Mouse (Mus musculus): ENCODE measurements around the gene Pilrb1. TPM values are rescaled to one million over a fixed set of nuclear protein-coding genes. Genes with fewer than 3 reads are reported as not detected.

The Pilrb1 gene
- polyA plus RNA-seq, 1 experiment from 2014 or later, result 5.7 TPM

DNA sequence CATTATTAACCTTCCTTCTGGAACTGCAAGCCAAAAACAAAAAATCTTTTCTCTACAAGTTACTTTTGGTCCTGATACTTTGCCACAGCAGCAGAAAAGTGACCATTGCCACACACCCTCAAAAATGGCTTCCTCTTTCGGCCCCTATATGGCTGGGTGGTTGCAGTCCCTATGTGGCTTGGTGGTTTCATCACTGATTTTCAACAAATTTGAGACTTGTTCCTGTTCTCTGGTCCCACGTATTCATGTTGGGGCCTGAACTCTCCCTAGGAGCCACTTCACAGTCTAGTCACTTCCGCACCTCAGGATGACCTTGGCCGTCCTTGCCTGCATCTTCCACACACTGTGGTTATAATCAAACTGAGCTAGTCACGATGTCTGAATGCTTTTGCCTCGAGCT, 29.2 kb downstream of the Pilrb1 start:
- Histone ChIP-seq H3K9me3 (replicated peaks) (no peaks in the 10 kb centered on the region), H3K27ac (replicated peaks) (no peak overlapping the region), H3K36me3 (replicated peaks) (no peaks in the 10 kb centered on the region), H3K9ac (no peak overlapping the region), H3K4me2 (no peak overlapping the region), H3K4me3 (replicated peaks) (no peak overlapping the region), H3K4me1 (replicated peaks) (peaks cover 8% of the 10 kb centered on the region; the same call in 1 of the 2 replicates), H3K27me3 (no peaks in the 10 kb centered on the region)
- 41% methylated on average over 6 of the region's 6 CpGs for WGBS (ENCODE audit: insufficient replicate concordance)
- ATAC-seq (ENCODE audit: insufficient read depth), result peak; percentile 23; the same call in 1 of the 2 replicates

DNA sequence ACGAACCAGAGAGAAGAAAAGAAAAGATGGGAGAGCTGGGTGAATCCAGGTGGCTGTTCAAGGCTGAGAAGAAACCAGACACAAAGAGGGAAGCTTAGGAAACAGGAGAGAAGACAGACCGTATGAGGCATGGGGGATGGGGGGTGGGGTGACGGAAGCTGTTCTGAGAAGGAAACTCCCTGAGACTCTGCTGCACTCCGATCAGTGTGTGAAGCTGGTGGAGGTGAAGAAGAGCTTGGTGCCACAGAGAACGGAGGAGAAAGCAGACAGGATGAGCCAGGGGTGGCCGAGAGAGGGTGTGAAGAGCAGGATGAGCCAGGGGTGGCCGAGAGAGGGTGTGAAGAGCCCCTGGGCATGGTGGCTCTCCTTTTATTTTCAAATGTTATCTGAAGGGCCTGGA, 31.5 kb downstream of the Pilrb1 start:
- Histone ChIP-seq H3K4me1 (replicated peaks) (peaks cover 8% of the 10 kb centered on the region; the same call in 1 of the 2 replicates), H3K27me3 (no peaks in the 10 kb centered on the region), H3K9ac (no peak overlapping the region), H3K9me3 (replicated peaks) (no peaks in the 10 kb centered on the region), H3K4me2 (no peak overlapping the region), H3K27ac (replicated peaks) (no peak overlapping the region), H3K4me3 (replicated peaks) (no peak overlapping the region), H3K36me3 (replicated peaks) (no peaks in the 10 kb centered on the region)
- ATAC-seq (ENCODE audit: insufficient read depth), result no peak
- 24% methylated on average over 7 of the region's 7 CpGs for WGBS (ENCODE audit: insufficient replicate concordance)

- 45% methylated on average over 2 of the region's 2 CpGs for WGBS (ENCODE audit: insufficient replicate concordance)
- no peak for ATAC-seq (ENCODE audit: insufficient read depth)
- no peak overlapping the region for H3K4me3 ChIP-seq (replicated peaks)
- no peak overlapping the region for H3K27ac ChIP-seq (replicated peaks)
- no peaks in the 10 kb centered on the region for H3K27me3 ChIP-seq
- H3K4me1 ChIP-seq (replicated peaks), result peaks cover 7% of the 10 kb centered on the region; the same call in 1 of the 2 replicates
- H3K4me2 ChIP-seq, result no peak overlapping the region
- no peaks in the 10 kb centered on the region for H3K36me3 ChIP-seq (replicated peaks)
- no peak overlapping the region for H3K9ac ChIP-seq
- no peaks in the 10 kb centered on the region for H3K9me3 ChIP-seq (replicated peaks)
Observed at GRCm38 (mm10) chr5:137825971-137826370, 31.9 kb downstream of the Pilrb1 start.

DNA sequence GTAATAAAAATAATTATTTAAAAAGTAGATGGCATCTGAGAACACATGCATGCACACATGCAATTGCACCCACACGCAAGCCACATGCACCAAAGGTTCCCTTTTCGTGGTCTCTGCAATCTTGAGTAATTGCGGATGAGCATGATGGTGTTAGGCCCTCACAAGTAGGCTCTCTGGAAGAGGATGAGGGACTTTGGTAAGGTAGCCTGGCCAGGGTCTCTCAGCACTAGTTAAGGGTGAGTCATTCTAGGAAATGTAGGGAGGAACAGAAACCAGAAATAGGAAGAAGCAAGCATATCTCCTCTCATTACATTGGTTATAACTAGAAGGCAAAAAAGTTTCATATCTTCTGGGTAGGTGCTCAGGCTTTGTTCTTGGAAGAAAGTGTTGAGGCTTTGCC, 32.9 kb downstream of the Pilrb1 start:
- no peaks in the 10 kb centered on the region for H3K9me3 ChIP-seq (replicated peaks)
- no peak overlapping the region for H3K4me3 ChIP-seq (replicated peaks)
- no peak for ATAC-seq (ENCODE audit: insufficient read depth)
- 59% methylated on average over 3 of the region's 3 CpGs for WGBS (ENCODE audit: insufficient replicate concordance)
- H3K36me3 ChIP-seq (replicated peaks), result no peaks in the 10 kb centered on the region
- H3K4me1 ChIP-seq (replicated peaks), result peaks cover 2% of the 10 kb centered on the region; the same call in 1 of the 2 replicates
- H3K9ac ChIP-seq, result no peak overlapping the region
- no peak overlapping the region for H3K27ac ChIP-seq (replicated peaks)
- H3K4me2 ChIP-seq, result no peak overlapping the region
- H3K27me3 ChIP-seq, result no peaks in the 10 kb centered on the region

DNA sequence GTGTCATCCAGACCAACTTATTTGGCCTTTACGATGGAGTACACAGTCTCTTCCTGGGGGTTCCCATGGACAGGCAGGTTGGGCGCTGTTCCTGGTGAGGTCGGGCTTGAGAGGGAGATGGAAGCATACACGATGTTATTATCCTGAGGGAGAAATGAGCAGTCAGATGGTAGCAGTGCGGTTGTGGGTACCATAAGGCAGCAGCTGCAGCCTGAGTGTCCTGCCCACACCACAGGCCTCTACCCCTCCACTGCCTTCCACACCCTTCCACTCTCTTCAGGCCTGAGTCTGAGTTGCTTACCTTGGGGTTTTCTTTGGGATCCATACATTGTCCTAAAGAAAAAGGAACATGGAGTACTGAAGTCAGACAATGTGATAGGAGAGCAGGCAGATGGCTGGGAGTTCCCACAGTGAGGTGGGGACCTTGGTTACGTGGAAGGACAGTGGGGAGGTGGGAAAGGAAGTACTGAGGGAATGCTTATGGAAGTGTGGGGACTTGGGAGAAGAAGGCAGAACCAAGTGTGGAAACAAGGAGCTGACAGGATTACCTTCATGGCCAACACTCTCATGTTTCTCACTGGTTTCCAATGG, 34.4 kb downstream of the Pilrb1 start:
- Histone ChIP-seq H3K36me3 (replicated peaks) (no peaks in the 10 kb centered on the region), H3K9ac (no peak overlapping the region)
- 53% methylated on average over 6 of the region's 6 CpGs for WGBS (ENCODE audit: insufficient replicate concordance)

GRCm38 (mm10) chr5:137822602-137823001, 35.3 kb downstream of the Pilrb1 start:
- Histone ChIP-seq H3K27me3 (no peaks in the 10 kb centered on the region), H3K4me3 (replicated peaks) (no peak overlapping the region), H3K9me3 (replicated peaks) (no peaks in the 10 kb centered on the region), H3K4me1 (replicated peaks) (peaks cover 2% of the 10 kb centered on the region; the same call in 1 of the 2 replicates), H3K27ac (replicated peaks) (no peak overlapping the region), H3K36me3 (replicated peaks) (no peaks in the 10 kb centered on the region), H3K4me2 (no peak overlapping the region), H3K9ac (no peak overlapping the region)
- 69% methylated on average over 1 of the region's 1 CpGs for WGBS (ENCODE audit: insufficient replicate concordance)
- no peak for ATAC-seq (ENCODE audit: insufficient read depth)

More for the DNA sequence above, 34.4 kb downstream of the Pilrb1 start:
- Histone ChIP-seq H3K4me1 (replicated peaks) (peaks cover 2% of the 10 kb centered on the region; the same call in 1 of the 2 replicates), H3K4me2 (no peak overlapping the region), H3K4me3 (replicated peaks) (no peak overlapping the region), H3K27ac (replicated peaks) (no peak overlapping the region), H3K27me3 (no peaks in the 10 kb centered on the region), H3K9me3 (replicated peaks) (no peaks in the 10 kb centered on the region)
- no peak for ATAC-seq (ENCODE audit: insufficient read depth)

DNA sequence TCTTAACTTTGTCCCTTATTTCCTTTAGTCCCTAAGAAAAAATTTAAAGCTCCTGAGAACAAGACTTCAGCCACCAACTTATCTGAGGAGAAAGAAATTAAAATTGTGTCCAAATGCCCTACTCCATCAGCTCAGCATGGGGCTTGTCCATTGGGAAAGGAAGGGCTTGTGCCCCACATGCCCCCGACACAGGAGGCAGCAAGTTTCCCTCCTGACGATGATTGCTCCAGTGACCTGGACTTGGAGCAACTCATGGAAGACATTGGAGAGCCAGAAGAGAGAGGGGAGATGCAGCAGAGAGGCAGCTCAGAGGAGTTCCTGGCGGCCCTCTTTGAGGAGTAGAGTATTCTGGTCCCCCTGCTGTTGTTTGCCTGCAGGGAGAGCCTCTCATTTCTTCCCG, 35.8 kb downstream of the Pilrb1 start:
- Histone ChIP-seq H3K9ac (no peak overlapping the region), H3K4me2 (no peak overlapping the region), H3K4me1 (replicated peaks) (peaks cover 2% of the 10 kb centered on the region; the same call in 1 of the 2 replicates), H3K27me3 (no peaks in the 10 kb centered on the region), H3K27ac (replicated peaks) (no peak overlapping the region), H3K4me3 (replicated peaks) (no peak overlapping the region), H3K9me3 (replicated peaks) (no peaks in the 10 kb centered on the region), H3K36me3 (replicated peaks) (no peaks in the 10 kb centered on the region)
- 53% methylated on average over 4 of the region's 4 CpGs for whole genome bisulfite sequencing (ENCODE audit: insufficient replicate concordance)
- ATAC-seq (ENCODE audit: insufficient read depth), result no peak

- no peak for ATAC-seq (ENCODE audit: insufficient read depth)
- Histone ChIP-seq H3K27ac (replicated peaks) (no peak overlapping the region), H3K9ac (no peak overlapping the region), H3K4me3 (replicated peaks) (no peak overlapping the region), H3K4me1 (replicated peaks) (no peaks in the 10 kb centered on the region), H3K9me3 (replicated peaks) (no peaks in the 10 kb centered on the region), H3K4me2 (no peak overlapping the region), H3K36me3 (replicated peaks) (no peaks in the 10 kb centered on the region), H3K27me3 (no peaks in the 10 kb centered on the region)
- WGBS (ENCODE audit: insufficient replicate concordance), result 32% methylated on average over 4 of the region's 4 CpGs
Observed at GRCm38 (mm10) chr5:137817466-137818222, 40.3 kb downstream of the Pilrb1 start.

DNA sequence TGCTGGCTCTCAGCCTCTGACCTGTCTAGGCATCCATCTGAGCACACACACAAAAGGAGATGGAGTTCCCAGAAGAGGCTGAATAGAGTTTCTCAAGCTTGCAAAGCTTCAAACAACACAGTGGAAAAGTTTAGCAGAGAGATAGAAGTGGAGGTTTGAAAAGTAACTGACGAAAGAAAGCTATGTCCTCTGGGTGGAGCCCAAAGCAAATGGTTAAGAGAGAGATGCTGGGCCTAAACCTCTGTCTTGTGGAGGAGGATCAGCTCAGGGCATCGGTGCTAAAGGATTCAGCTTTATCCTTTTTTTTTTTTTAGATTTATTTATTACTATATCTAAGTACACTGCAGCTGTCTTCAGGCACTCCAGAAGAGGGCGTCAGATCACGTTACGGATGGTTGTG, 49.6 kb downstream of the Pilrb1 start:
- 70% methylated on average over 5 of the region's 5 CpGs for WGBS (ENCODE audit: insufficient replicate concordance)
- Histone ChIP-seq H3K36me3 (replicated peaks) (no peaks in the 10 kb centered on the region), H3K4me2 (no peak overlapping the region), H3K4me3 (replicated peaks) (no peak overlapping the region), H3K9ac (no peak overlapping the region), H3K27ac (replicated peaks) (no peak overlapping the region), H3K4me1 (replicated peaks) (no peaks in the 10 kb centered on the region), H3K27me3 (no peaks in the 10 kb centered on the region), H3K9me3 (replicated peaks) (no peaks in the 10 kb centered on the region)
- ATAC-seq (ENCODE audit: insufficient read depth), result no peak

- no peak overlapping the region for H3K4me2 ChIP-seq
- H3K9me3 ChIP-seq (replicated peaks), result no peaks in the 10 kb centered on the region
- H3K27ac ChIP-seq (replicated peaks), result no peak overlapping the region
- H3K27me3 ChIP-seq, result no peaks in the 10 kb centered on the region
- no peaks in the 10 kb centered on the region for H3K36me3 ChIP-seq (replicated peaks)
- no peak overlapping the region for H3K9ac ChIP-seq
- H3K4me1 ChIP-seq (replicated peaks), result no peaks in the 10 kb centered on the region
- WGBS (ENCODE audit: insufficient replicate concordance), result 42% methylated on average over 1 of the region's 1 CpGs
- no peak for ATAC-seq (ENCODE audit: insufficient read depth)
- H3K4me3 ChIP-seq (replicated peaks), result no peak overlapping the region
Observed at GRCm38 (mm10) chr5:137806158-137806557, 51.7 kb downstream of the Pilrb1 start.
